Mouse (Mus musculus) adrenal gland, postnatal 25 days (tissue): ENCODE measurements around the gene Slc24a3. TPM values are rescaled to one million over a fixed set of nuclear protein-coding genes. Genes with fewer than 3 reads are reported as not detected.

ENCODE experiments used
- DNase-seq: peaks from one replicate; pipeline ENCODE4 v3.0.0; 2021; ENCODE audit warnings: mixed read lengths
- total RNA-seq: library from RNA; stranded (reverse); gene quantifications from 2 replicates; pipeline ENCODE4 v1.2.3, GENCODE M21; 2021

The Slc24a3 gene
- total RNA-seq, 1 experiment from 2014 or later = 22.2 TPM

- DNase-seq = no peak
These were observed 523.9 kb downstream of the Slc24a3 start for GRCm38 (mm10) chr2:145691367-145692009.
